Mouse (Mus musculus): ENCODE data around the gene Dohh. TPM values are rescaled to one million over a fixed set of nuclear protein-coding genes. Genes with fewer than 3 reads are reported as not detected.

The Dohh gene
- total and polyA plus RNA-seq, 3 experiments, result 78.2 to 131 (median 81.7) TPM

GRCm38 (mm10) chr10:81350351-81351063 lies 33.7 kb upstream of the Dohh start, which contains the start of gene Hmg20b:
Gene Hmg20b, minus strand, starts transcription at chr10:81350480.
- dilution Hi-C loops (cut with MboI; ENCODE audit: extremely low pct_ligation_motif_present, extremely low pct_unique_long_range_greater_than_20kb, low sequenced_read_pairs), result no loop called here
- Histone ChIP-seq H3K4me1 (ENCODE audit: control insufficient read depth in 1 of 2, insufficient read depth in 2 of 2) (peaks cover 7 to 36% of the 10 kb centered on the region in 2 experiments), H3K36me3 (replicated peaks in 1 of 2; ENCODE audit: control insufficient read depth in 1 of 2, insufficient read depth in 1 of 2, low read length in 1 of 2) (peaks cover 20 to 33% of the 10 kb centered on the region in 2 experiments)

GRCm38 (mm10) chr10:81351678-81352291 lies 32.4 kb upstream of the Dohh start:
- Histone ChIP-seq H3K79me2 (replicated peaks; ENCODE audit: control insufficient read depth, extremely low read depth, insufficient read depth, poor library complexity, severe bottlenecking) (no peaks in the 10 kb centered on the region), H3K36me3 (replicated peaks in 1 of 2; ENCODE audit: control insufficient read depth in 1 of 2, insufficient read depth in 1 of 2, low read length in 1 of 2) (peaks cover 16 to 21% of the 10 kb centered on the region in 2 experiments), H3K4me2 (ENCODE audit: insufficient read depth, low read depth, poor library complexity, severe bottlenecking) (peak overlapping the region; percentile 54), H3K4me3 (replicated peaks in 1 of 3; ENCODE audit: low read depth in 2 of 3, low read length in 2 of 3, poor library complexity in 1 of 3) (peak overlapping the region in 2 of 3 experiments; percentile 15 to 32), H3K9ac (ENCODE audit: insufficient read depth, low read depth) (peak overlapping the region; percentile 2; the same call in 1 of the 2 replicates), H3K4me1 (ENCODE audit: control insufficient read depth in 1 of 2, insufficient read depth in 2 of 2) (peaks cover 13 to 49% of the 10 kb centered on the region in 2 experiments), H3K27ac (ENCODE audit: insufficient read depth, low read depth) (no peak overlapping the region), H3K27me3 (replicated peaks) (no peaks in the 10 kb centered on the region), H3K9me3 (replicated peaks; ENCODE audit: low read length) (no peaks in the 10 kb centered on the region)
- peak; percentile 75 for DNase-seq (ENCODE audit: extremely low read depth)
- in situ Hi-C loops (cut with MboI; ENCODE audit: low pct_ligation_motif_present, low pct_unique_long_range_greater_than_20kb, low sequenced_read_pairs), result loop anchor here (10.0 kb wide), 1 partner anchor 157 kb away; no protein-coding TSS in a partner anchor
- dilution Hi-C loops (cut with MboI; ENCODE audit: extremely low pct_ligation_motif_present, extremely low pct_unique_long_range_greater_than_20kb, low sequenced_read_pairs), result no loop called here
- TF ChIP-seq JUND (conservative IDR thresholded peaks at IDR 0.05; ENCODE audit: low read depth, low read length) (no peak), MXI1 (IDR thresholded peaks at IDR 0.05; ENCODE audit: low read depth, low read length) (peak; percentile 59; the same call in 1 of the 2 replicates), KAT2A (IDR thresholded peaks at IDR 0.05; ENCODE audit: insufficient replicate concordance, low read length) (no peak), ZMIZ1 (IDR thresholded peaks at IDR 0.05; ENCODE audit: low read depth, low read length) (no peak), SMC3 (IDR thresholded peaks at IDR 0.05; ENCODE audit: low read depth, low read length) (no peak), NRF1 (IDR thresholded peaks at IDR 0.05; ENCODE audit: low read depth, low read length) (no peak), MAX (IDR thresholded peaks at IDR 0.05; ENCODE audit: low read length) (peak; percentile 83), ELF1 (IDR thresholded peaks at IDR 0.05; ENCODE audit: low read depth, low read length) (no peak), BHLHE40 (IDR thresholded peaks at IDR 0.05; ENCODE audit: low read depth, low read length) (peak; percentile 71), ZKSCAN1 (IDR thresholded peaks at IDR 0.05; ENCODE audit: borderline replicate concordance, low read depth, low read length) (0 out of 2 replicates have a peak, but pooled peaks have one; percentile 34), TCF12 (IDR thresholded peaks at IDR 0.05; ENCODE audit: low read depth, low read length) (0 out of 2 replicates have a peak, but pooled peaks have one; percentile 41), IRF4 (IDR thresholded peaks at IDR 0.05; ENCODE audit: low read depth, low read length) (no peak), MEF2A (IDR thresholded peaks at IDR 0.05; ENCODE audit: borderline replicate concordance, low read depth, low read length) (0 out of 2 replicates have a peak, but pooled peaks have one; percentile 28), MAZ (IDR thresholded peaks at IDR 0.05; ENCODE audit: low read depth, low read length) (peak; percentile 82; the same call in 1 of the 2 replicates)

More at GRCm38 (mm10) chr10:81350351-81351063, 33.7 kb upstream of the Dohh start, which contains the start of gene Hmg20b:
- in situ Hi-C loops (cut with MboI; ENCODE audit: low pct_ligation_motif_present, low pct_unique_long_range_greater_than_20kb, low sequenced_read_pairs), result loop anchor here (10.0 kb wide), 1 partner anchor 156 kb away; no protein-coding TSS in a partner anchor
- H3K9me3 ChIP-seq (replicated peaks; ENCODE audit: low read length), result no peaks in the 10 kb centered on the region
- TF ChIP-seq CTCF (conservative IDR thresholded peaks at IDR 0.05 in 1 of 2, IDR thresholded peaks at IDR 0.05 in 1 of 2; ENCODE audit: low read depth in 2 of 2, low read length in 2 of 2) (peak; percentile 80 to 81), EP300 (IDR thresholded peaks at IDR 0.05; ENCODE audit: low read length) (no peak), USF2 (conservative IDR thresholded peaks at IDR 0.05; ENCODE audit: low read depth, low read length) (no peak), MAZ (IDR thresholded peaks at IDR 0.05; ENCODE audit: low read depth, low read length) (peak; percentile 49; the same call in 1 of the 2 replicates), ELF1 (IDR thresholded peaks at IDR 0.05; ENCODE audit: low read depth, low read length) (peak; percentile 63), CHD1 (IDR thresholded peaks at IDR 0.05; ENCODE audit: low read depth, low read length) (no peak), ZKSCAN1 (IDR thresholded peaks at IDR 0.05; ENCODE audit: borderline replicate concordance, low read depth, low read length) (no peak), POLR2AphosphoS2 (IDR thresholded peaks at IDR 0.05; ENCODE audit: low read depth, low read length) (no peak), MAX (IDR thresholded peaks at IDR 0.05; ENCODE audit: low read length) (peak; percentile 48; the same call in 1 of the 2 replicates), TCF12 (IDR thresholded peaks at IDR 0.05; ENCODE audit: low read depth, low read length) (peak; percentile 51), CHD2 (IDR thresholded peaks at IDR 0.05; ENCODE audit: low read length) (peak; percentile 81; the same call in 1 of the 2 replicates), POLR2A (IDR thresholded peaks at IDR 0.05; ENCODE audit: low read depth, low read length) (peak; percentile 65), GABPA (IDR thresholded peaks at IDR 0.05; ENCODE audit: insufficient replicate concordance, low read depth, low read length) (no peak), SIN3A (IDR thresholded peaks at IDR 0.05; ENCODE audit: low read length) (peak; percentile 62), JUND (conservative IDR thresholded peaks at IDR 0.05; ENCODE audit: low read depth, low read length) (no peak), USF1 (IDR thresholded peaks at IDR 0.05; ENCODE audit: low read depth, low read length) (peak; percentile 6; the same call in 1 of the 2 replicates), UBTF (IDR thresholded peaks at IDR 0.05; ENCODE audit: low read depth, low read length) (no peak), RAD21 (IDR thresholded peaks at IDR 0.05; ENCODE audit: low read depth, low read length) (peak; percentile 32), TBP (conservative IDR thresholded peaks at IDR 0.05; ENCODE audit: low read depth, low read length) (peak; percentile 84; the same call in 1 of the 2 replicates), IRF4 (IDR thresholded peaks at IDR 0.05; ENCODE audit: low read depth, low read length) (peak; percentile 5; the same call in 1 of the 2 replicates), KAT2A (IDR thresholded peaks at IDR 0.05; ENCODE audit: insufficient replicate concordance, low read length) (peak; percentile 76; the same call in 1 of the 2 replicates), NRF1 (IDR thresholded peaks at IDR 0.05; ENCODE audit: low read depth, low read length) (peak; percentile 70), MAFK (IDR thresholded peaks at IDR 0.05; ENCODE audit: insufficient replicate concordance, low read length) (no peak), MEF2A (IDR thresholded peaks at IDR 0.05; ENCODE audit: borderline replicate concordance, low read depth, low read length) (peak; percentile 53; the same call in 1 of the 2 replicates), SMC3 (IDR thresholded peaks at IDR 0.05; ENCODE audit: low read depth, low read length) (peak; percentile 51), HCFC1 (IDR thresholded peaks at IDR 0.05; ENCODE audit: low read depth, low read length) (peak; percentile 87), ZMIZ1 (IDR thresholded peaks at IDR 0.05; ENCODE audit: low read depth, low read length) (peak; percentile 56; the same call in 1 of the 2 replicates), PAX5 (IDR thresholded peaks at IDR 0.05; ENCODE audit: low read length) (no peak), RCOR1 (conservative IDR thresholded peaks at IDR 0.05; ENCODE audit: low read depth, low read length) (0 out of 2 replicates have a peak, but pooled peaks have one; percentile 63), ZC3H11A (IDR thresholded peaks at IDR 0.05; ENCODE audit: low read depth, low read length) (no peak), NELFE (IDR thresholded peaks at IDR 0.05; ENCODE audit: low read depth, low read length) (no peak), ZNF384 (IDR thresholded peaks at IDR 0.05; ENCODE audit: low read depth, low read length) (peak; percentile 81), BHLHE40 (IDR thresholded peaks at IDR 0.05; ENCODE audit: low read depth, low read length) (peak; percentile 42; the same call in 1 of the 2 replicates)
- peak; percentile 97 for DNase-seq (ENCODE audit: extremely low read depth)
- peak within 1 kb of the TSS; percentile 89 for H3K4me2 ChIP-seq (ENCODE audit: insufficient read depth, low read depth, poor library complexity, severe bottlenecking)
- no peaks in the 10 kb centered on the region for H3K27me3 ChIP-seq (replicated peaks)
- no peaks in the 10 kb centered on the region for H3K79me2 ChIP-seq (replicated peaks; ENCODE audit: control insufficient read depth, extremely low read depth, insufficient read depth, poor library complexity, severe bottlenecking)
- H3K27ac ChIP-seq (ENCODE audit: insufficient read depth, low read depth), result 0 out of 2 replicates have a peak within 1 kb of the TSS, but pooled peaks have one; percentile 2
- H3K9ac ChIP-seq (ENCODE audit: insufficient read depth, low read depth), result peak within 1 kb of the TSS; percentile 80
- peak within 1 kb of the TSS; percentile 74 to 89 (median 80) for H3K4me3 ChIP-seq (replicated peaks in 1 of 3; ENCODE audit: low read depth in 2 of 3, low read length in 2 of 3, poor library complexity in 1 of 3)

Data from CH12.LX (cell line).